Mouse (Mus musculus) midbrain, embryonic 10.5 days (tissue): ENCODE measurements around the gene Osm. TPM values are rescaled to one million over a fixed set of nuclear protein-coding genes. Genes with fewer than 3 reads are reported as not detected.

Experiments used
- DNase-seq: peaks from one replicate; pipeline ENCODE4 v3.0.0-alpha.2; 2017; ENCODE audit warnings: low spot score
- H3K27ac ChIP-seq: fragments of 300-500 bp; sonication (generic); replicated peaks from 2 replicates; pipeline ENCODE4 v1.5.1; 2016; ENCODE audit warnings: mild to moderate bottlenecking
- H3K27me3 ChIP-seq: fragments of 300-500 bp; sonication (generic); 2 replicates; pipeline ENCODE4 v1.6.1; 2016; ENCODE audit warnings: low read depth, mild to moderate bottlenecking; ENCODE audit not compliant: poor library complexity, severe bottlenecking
- H3K36me3 ChIP-seq: fragments of 300-500 bp; sonication (generic); 2 replicates; pipeline ENCODE4 v1.6.1; 2016; ENCODE audit warnings: mild to moderate bottlenecking, moderate library complexity
- H3K4me1 ChIP-seq: fragments of 300-500 bp; sonication (generic); 2 replicates; pipeline ENCODE4 v1.6.1; 2016
- H3K4me3 ChIP-seq: fragments of 300-500 bp; sonication (generic); 2 replicates; pipeline ENCODE4 v1.5.1; 2016; ENCODE audit warnings: mild to moderate bottlenecking, moderate library complexity
- H3K9me3 ChIP-seq: fragments of 300-500 bp; sonication (generic); replicated peaks from 2 replicates; pipeline ENCODE4 v1.6.1; 2016; ENCODE audit warnings: mild to moderate bottlenecking
- WGBS: fragments of 180-500 bp; shearing (Covaris S2); methylation state at CpG from one replicate; pipeline ENCODE4 v1.1.7; 2016; 5-methylcytosine and 5-hydroxymethylcytosine counted together
- polyA plus RNA-seq: library from polyadenylated mRNA; unstranded; fragments of >200 nt; fragmentation: Nextera tagmentation; extraction: Ambion mirVana; gene quantifications from 2 replicates; pipeline ENCODE4 v1.2.1, GENCODE M21; 2016

Osm gene
- polyA plus RNA-seq, 1 experiment from 2014 or later = 0.05 TPM

DNA sequence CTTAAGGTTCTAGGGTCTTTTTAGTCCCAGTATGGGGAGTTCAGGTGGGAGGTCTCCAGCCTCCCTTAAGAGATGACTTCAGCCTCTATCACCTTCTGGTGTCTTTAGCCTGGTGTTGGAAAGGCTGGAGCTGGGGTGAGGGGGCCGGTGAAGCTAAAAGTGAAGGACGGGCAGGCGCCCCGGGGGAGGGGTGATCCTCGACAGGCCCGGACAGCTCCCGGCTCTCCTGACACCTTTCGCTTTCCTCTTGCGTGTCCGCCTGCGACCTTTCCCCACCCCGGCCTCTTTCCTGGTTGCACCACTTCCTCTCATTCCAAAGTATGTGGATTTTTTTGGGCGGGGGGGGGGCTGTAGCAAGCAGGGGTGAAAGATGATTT is 31.0 kb downstream of the Osm start:
- no peak for DNase-seq
- peak overlapping the region; percentile 63 for H3K4me3 ChIP-seq
- H3K36me3 ChIP-seq = no peaks in the 10 kb centered on the region
- peaks cover 97% of the 10 kb centered on the region for H3K27me3 ChIP-seq
- no peak overlapping the region for H3K27ac ChIP-seq
- WGBS = 2% methylated on average over 13 of the region's 13 CpGs
- no peaks in the 10 kb centered on the region for H3K9me3 ChIP-seq
- H3K4me1 ChIP-seq = peaks cover 35% of the 10 kb centered on the region

DNA sequence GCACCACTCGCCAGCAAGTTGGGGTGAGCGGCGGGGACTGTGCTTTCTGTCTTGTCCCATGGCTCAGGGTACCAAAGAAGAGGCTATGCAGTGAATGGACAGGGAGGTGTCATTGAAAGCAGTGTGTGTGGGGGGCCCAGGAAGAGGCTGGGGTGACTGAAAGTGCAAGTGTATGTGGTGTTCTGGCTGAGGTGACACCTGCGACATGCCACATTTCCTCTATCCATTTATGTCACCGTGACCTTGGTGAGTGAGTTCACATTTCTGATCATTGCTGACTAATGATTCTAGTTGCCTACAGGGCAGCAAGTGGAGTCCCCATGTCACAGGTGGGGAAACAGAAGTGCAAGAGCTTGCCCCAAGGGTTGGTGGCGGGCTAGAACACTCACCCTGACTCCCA is 32.3 kb downstream of the Osm start:
- H3K27ac ChIP-seq = no peak overlapping the region
- H3K4me1 ChIP-seq = peaks cover 27% of the 10 kb centered on the region
- no peaks in the 10 kb centered on the region for H3K36me3 ChIP-seq
- no peak overlapping the region for H3K4me3 ChIP-seq
- no peak for DNase-seq
- H3K9me3 ChIP-seq = no peaks in the 10 kb centered on the region
- WGBS = 89% methylated on average over 6 of the region's 6 CpGs
- H3K27me3 ChIP-seq = peaks cover 89% of the 10 kb centered on the region

DNA sequence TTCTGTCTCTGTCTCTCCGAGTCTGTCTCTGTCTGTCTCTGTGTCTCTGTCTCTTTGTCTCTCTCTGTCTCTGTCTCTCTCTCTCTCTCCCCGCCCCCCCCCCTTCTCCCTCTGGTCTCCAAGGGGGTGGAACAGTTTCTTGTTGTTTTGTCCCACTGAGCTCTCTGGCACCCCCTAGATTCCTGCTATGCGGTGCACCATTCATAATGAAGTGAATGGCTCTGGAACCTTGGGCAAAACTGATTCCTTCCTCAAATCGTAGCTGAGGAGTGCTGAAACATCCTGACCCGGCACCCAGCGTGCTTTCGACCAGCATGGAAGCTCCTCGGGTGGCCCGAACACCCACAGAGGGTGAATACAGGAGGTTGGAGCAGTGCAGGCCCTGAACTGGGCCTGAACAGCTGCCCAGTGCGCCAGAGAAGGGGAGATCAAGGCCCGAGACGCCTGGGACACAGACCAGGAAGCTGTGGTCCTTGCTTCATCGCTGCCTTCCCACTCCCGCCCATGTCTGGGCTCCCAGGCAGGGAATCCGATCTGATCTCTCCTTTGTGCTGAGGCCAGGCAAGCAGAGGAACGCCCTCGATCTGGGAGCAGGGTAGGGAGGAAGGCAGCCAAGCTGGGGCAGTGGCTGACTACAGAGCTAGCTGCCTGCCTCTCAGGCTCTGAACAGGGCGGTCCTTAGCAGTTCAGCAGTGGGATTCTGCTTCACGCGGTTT is 34.7 kb downstream of the Osm start:
- H3K27ac ChIP-seq = peak overlapping the region; percentile 74

DNA sequence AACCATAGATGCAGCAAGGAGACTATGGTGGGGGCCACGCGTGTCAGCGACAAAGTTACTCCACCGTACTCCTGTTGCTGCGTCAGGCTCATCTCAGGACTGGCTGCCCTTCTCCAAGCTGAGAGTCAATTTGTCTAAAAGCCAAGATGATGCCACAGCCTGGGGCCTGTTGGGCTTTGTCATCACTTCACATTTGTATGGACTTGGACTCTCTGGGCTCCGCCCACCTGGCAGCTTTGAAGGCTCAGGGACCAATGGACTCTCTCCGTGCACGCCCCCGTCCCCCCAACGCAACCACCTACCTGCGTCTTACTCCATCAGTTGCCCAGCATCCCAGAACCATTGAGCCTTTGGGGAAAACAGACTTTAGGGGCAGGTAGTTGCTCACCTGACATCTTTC is 35.3 kb downstream of the Osm start:
- H3K27ac ChIP-seq = peak overlapping the region; percentile 74; the same call in 1 of the 2 replicates
- no peaks in the 10 kb centered on the region for H3K9me3 ChIP-seq
- peaks cover 20% of the 10 kb centered on the region for H3K4me1 ChIP-seq
- H3K27me3 ChIP-seq = peaks cover 59% of the 10 kb centered on the region
- H3K4me3 ChIP-seq = no peak overlapping the region
- no peaks in the 10 kb centered on the region for H3K36me3 ChIP-seq
- 49% methylated on average over 11 of the region's 11 CpGs for WGBS
- no peak for DNase-seq

More for the DNA sequence above, 34.7 kb downstream of the Osm start:
- 19% methylated on average over 20 of the region's 20 CpGs for WGBS
- Histone ChIP-seq H3K4me3 (no peak overlapping the region), H3K9me3 (no peaks in the 10 kb centered on the region), H3K27me3 (peaks cover 65% of the 10 kb centered on the region), H3K36me3 (no peaks in the 10 kb centered on the region), H3K4me1 (peaks cover 26% of the 10 kb centered on the region)
- DNase-seq = peak; percentile 18

DNA sequence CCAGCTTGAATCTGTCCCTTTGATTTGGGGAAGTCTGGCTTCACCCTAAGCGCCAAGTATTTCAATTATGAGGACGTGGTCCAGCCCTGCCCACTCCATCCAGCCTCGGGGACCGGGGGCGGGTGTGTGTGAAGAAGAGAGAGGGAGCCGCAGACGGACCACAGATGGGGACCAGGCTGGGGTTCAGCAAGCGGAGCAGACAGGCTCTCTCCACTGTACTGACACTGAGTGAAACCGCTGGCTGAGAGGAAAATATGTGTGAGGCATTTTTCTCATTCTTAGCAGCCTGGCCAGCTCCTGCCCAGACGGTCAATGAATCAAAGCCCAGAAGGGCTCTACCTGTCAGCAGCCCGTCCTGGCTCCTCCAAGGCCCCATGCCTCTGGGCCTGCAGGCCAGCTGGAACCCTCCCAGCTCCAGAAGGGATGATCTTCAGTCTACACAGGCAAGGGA is 40.2 kb downstream of the Osm start:
- Histone ChIP-seq H3K27me3 (peaks cover 11% of the 10 kb centered on the region; the same call in 1 of the 2 replicates), H3K27ac (no peak overlapping the region), H3K36me3 (no peaks in the 10 kb centered on the region), H3K4me3 (no peak overlapping the region), H3K4me1 (peaks cover 3% of the 10 kb centered on the region), H3K9me3 (no peaks in the 10 kb centered on the region)
- DNase-seq = no peak
- 85% methylated on average over 11 of the region's 11 CpGs for WGBS

DNA sequence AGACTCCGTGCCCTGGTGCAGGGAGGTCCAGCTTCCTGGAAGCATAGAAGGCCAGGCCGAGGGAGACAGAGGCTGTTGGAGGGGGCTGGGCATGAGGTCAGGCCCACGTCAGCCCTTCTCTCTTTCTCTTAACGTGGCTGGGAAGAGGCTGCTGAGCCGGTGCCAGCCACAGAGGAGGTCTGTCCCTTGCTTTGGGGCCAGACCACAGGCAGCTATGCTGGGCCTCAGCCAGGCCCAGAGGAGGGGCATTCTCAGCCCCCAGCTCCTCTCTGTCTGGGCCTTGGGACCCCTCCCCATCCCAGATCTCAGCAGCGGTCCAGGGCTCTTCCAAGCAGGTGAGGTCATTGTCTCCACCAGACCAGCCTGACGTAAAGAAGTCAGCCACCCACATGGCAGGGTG is 43.7 kb downstream of the Osm start:
- Histone ChIP-seq H3K27ac (no peak overlapping the region), H3K4me1 (peaks cover 6% of the 10 kb centered on the region), H3K27me3 (0 out of 2 replicates have a peak, but pooled peaks cover 6% of the 10 kb centered on the region), H3K9me3 (no peaks in the 10 kb centered on the region), H3K36me3 (no peaks in the 10 kb centered on the region), H3K4me3 (no peak overlapping the region)
- 62% methylated on average over 7 of the region's 7 CpGs for WGBS
- DNase-seq = no peak

DNA sequence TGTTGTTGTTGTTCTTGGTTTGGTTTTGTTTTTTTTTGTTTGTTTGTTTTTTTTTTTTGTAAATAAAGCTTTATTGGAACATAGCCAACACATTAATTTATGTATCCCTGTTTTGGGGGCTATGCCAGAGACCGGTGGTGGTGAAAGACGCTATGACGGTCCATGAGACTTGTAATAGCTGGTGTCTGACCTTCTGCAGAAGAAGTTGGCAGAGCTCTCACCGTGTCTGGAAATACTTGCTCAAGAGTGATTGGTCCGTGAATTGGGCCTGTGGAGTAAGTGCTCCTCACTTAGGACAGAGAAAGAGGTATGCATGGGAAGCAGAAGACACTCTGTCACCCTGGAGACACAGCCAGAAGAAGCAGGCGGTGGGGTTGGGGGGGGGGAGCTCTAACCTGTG is 45.6 kb downstream of the Osm start:
- Histone ChIP-seq H3K4me3 (no peak overlapping the region), H3K27me3 (0 out of 2 replicates have a peak, but pooled peaks cover 6% of the 10 kb centered on the region), H3K4me1 (peaks cover 6% of the 10 kb centered on the region), H3K36me3 (no peaks in the 10 kb centered on the region), H3K9me3 (no peaks in the 10 kb centered on the region), H3K27ac (no peak overlapping the region)
- 91% methylated on average over 6 of the region's 6 CpGs for WGBS
- DNase-seq = no peak

DNA sequence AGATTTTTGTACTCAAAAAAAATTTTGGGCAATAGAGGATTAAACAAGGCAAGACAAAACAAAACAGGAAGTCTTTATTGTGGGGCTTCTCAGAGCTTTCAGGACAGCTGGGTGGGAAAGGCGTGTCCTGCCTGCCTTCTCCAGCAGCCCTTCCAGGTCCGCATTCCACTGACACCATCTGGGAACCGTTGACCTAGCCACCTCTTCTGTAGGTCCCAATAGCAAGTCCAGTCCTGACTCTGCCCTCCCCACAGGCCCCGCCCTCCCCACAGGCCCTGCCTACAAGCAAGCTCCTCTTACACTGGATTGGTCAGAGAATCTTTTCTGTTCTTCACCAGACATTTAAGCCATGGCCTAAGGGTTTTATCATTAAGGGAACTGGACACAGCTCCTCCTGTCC is 47.4 kb downstream of the Osm start:
- peak; percentile 48 for DNase-seq
- Histone ChIP-seq H3K27me3 (0 out of 2 replicates have a peak, but pooled peaks cover 6% of the 10 kb centered on the region), H3K27ac (0 out of 2 replicates have a peak overlapping the region, but pooled peaks have one; percentile 9), H3K9me3 (no peaks in the 10 kb centered on the region), H3K36me3 (no peaks in the 10 kb centered on the region), H3K4me3 (no peak overlapping the region), H3K4me1 (peaks cover 6% of the 10 kb centered on the region)
- 15% methylated on average over 4 of the region's 4 CpGs for WGBS

DNA sequence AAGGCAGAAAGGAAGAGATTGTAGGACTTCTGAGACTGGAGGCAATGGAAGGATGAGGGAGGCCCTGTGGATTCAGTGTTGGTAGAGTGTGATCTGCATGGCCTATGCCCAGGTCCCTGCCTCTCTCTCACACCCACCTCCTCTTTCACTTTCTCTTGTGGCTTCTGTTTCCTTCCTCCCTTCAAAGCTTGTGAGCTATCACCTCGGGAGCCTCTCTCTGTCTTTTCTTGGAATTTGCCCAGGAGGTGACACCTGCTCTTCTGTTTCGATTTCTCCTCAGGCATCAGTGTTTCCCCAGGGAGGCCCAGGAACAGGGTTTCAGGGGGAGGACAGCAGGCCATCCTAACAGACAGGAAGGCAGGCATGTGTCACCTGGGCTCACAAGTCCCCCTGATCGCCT is 53.1 kb downstream of the Osm start:
- no peak for DNase-seq
- Histone ChIP-seq H3K4me3 (no peak overlapping the region), H3K27ac (no peak overlapping the region), H3K9me3 (no peaks in the 10 kb centered on the region), H3K27me3 (peaks cover 13% of the 10 kb centered on the region; the same call in 1 of the 2 replicates), H3K4me1 (no peaks in the 10 kb centered on the region), H3K36me3 (no peaks in the 10 kb centered on the region)
- 83% methylated on average over 3 of the region's 3 CpGs for WGBS

Other genes starting within 250 kb of the Osm start
- gene Sec14l4, start 205.0 kb upstream of the Osm start, polyA plus RNA-seq = not detected in 2 replicates
- gene Sec14l3, start 171.6 kb upstream of the Osm start, polyA plus RNA-seq = not detected in 2 replicates
- gene Mtfp1, start 141.0 kb upstream of the Osm start, polyA plus RNA-seq = 8.1 and 10.3 TPM in 2 replicates
- gene Sec14l2, start 113.0 kb upstream of the Osm start, polyA plus RNA-seq = 2.2 and 2.9 TPM in 2 replicates
- 21.3 and 29.3 TPM in 2 replicates for gene Rnf215, start 101.2 kb upstream of the Osm start, polyA plus RNA-seq
- 6.9 and 8.3 TPM in 2 replicates for gene Ccdc157, start 76.1 kb upstream of the Osm start, polyA plus RNA-seq
- 95.2 and 97.1 TPM in 2 replicates for gene Sf3a1, start 76.1 kb upstream of the Osm start, polyA plus RNA-seq
- gene Tbc1d10a, start 49.6 kb upstream of the Osm start, polyA plus RNA-seq = 26.3 and 26.4 TPM in 2 replicates
- 2.7 and 3.4 TPM in 2 replicates for gene Castor1, start 18.2 kb upstream of the Osm start, polyA plus RNA-seq
- gene Lif, start 21.1 kb downstream of the Osm start, polyA plus RNA-seq = 0.21 TPM in 1 of 2 replicates, not detected in the other
- 0.17 and 0.22 TPM in 2 replicates for gene Hormad2, start 204.7 kb downstream of the Osm start, polyA plus RNA-seq